Comparison of ENCODE assay signal across 14 mouse cellular contexts in the genomic region with DNA sequence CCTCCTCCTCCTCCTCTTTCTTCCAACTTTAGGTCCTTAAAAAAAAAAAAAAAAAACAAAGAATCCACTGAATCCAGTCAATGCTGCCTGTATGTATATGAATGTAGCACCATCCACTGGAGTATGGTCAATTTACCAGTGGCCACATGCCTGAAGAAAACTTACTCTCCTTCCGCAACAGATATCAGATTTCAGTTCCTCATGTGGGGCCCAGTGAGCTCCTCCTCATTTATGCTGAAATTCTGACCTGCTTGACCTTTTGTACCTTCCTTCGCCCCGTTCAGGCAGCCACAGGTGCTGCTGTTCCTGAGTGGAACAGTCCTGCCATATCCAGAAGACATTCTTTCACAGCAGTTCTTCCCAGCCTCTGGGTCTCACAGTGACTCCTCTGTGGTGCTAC.
"Had no signal": no experiment of that assay in that cellular context is flagged by ENCODE, and none has a peak within 500 bp of the region (broad histone marks: within the 10 kb centered on the region; RNA-seq: fewer than 3 reads in every experiment).

No protein-coding gene starts in this region.

- DNase-seq: kidney, adult 11 months; kidney, adult 9 months; kidney, postnatal 36 days; layer of hippocampus, adult 9-11 months; left cerebral cortex, postnatal 4 days; lung, embryonic 14.5 days; midbrain, embryonic 14.5 days; right cerebral cortex, adult 18-20 months; right cerebral cortex, postnatal 25 days; thymus, postnatal 36 days had no signal

- H3K27ac ChIP-seq: kidney, postnatal 0 days; limb, embryonic 13.5 days; liver, embryonic 14.5 days; midbrain, embryonic 10.5 days had no signal

- H3K36me3 ChIP-seq: limb, embryonic 13.5 days; midbrain, embryonic 10.5 days had no signal

- H3K4me1 ChIP-seq: limb, embryonic 13.5 days had no signal

- H3K27me3 ChIP-seq: limb, embryonic 13.5 days had no signal

- H3K9ac ChIP-seq: limb, embryonic 13.5 days; liver, embryonic 14.5 days; lung, embryonic 14.5 days had no signal

- H3K4me3 ChIP-seq: limb, embryonic 13.5 days; midbrain, embryonic 10.5 days had no signal

- H3K9me3 ChIP-seq: limb, embryonic 13.5 days; midbrain, embryonic 10.5 days had no signal

- H3K4me2 ChIP-seq: limb, embryonic 13.5 days; lung, embryonic 14.5 days had no signal
